Mouse (Mus musculus): ENCODE data around the gene Sccpdh. TPM values are rescaled to one million over a fixed set of nuclear protein-coding genes. Genes with fewer than 3 reads are reported as not detected.

The Sccpdh gene
- total and polyA plus RNA-seq, 3 experiments = 10.3 to 22.2 (median 18.9) TPM

DNA sequence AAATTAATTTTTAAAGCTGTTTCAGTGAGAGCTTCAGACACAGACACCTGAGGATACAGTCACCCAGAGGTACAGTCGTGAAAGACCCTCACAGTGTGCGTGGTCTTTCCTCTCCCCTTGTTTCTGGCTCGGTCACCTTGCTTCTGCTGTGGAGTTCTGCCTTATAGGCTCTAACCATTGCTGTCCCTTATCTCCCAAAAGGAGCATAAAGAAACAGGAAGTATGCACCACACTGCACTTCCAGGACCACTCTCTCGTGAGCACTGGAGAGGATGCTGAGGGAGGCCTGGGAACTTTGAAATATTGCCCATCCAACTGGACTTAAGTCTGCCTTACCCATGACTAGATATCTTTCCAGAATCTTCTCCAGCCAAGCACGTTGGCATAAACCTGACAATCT lies 42.7 kb downstream of the Sccpdh start:
- Histone ChIP-seq H3K9me3 (replicated peaks; ENCODE audit: low read length) (no peaks in the 10 kb centered on the region), H3K27ac (ENCODE audit: insufficient read depth, low read depth) (no peak overlapping the region), H3K9ac (ENCODE audit: insufficient read depth, low read depth) (no peak overlapping the region), H3K4me1 (ENCODE audit: control insufficient read depth in 1 of 2, insufficient read depth in 2 of 2) (peaks cover 3 to 13% of the 10 kb centered on the region in 2 experiments; a peak in 3 of 4 replicates), H3K4me2 (ENCODE audit: insufficient read depth, low read depth, poor library complexity, severe bottlenecking) (no peak overlapping the region), H3K36me3 (replicated peaks in 1 of 2; ENCODE audit: control insufficient read depth in 1 of 2, insufficient read depth in 1 of 2, low read length in 1 of 2) (no peaks in the 10 kb centered on the region), H3K4me3 (replicated peaks in 1 of 3; ENCODE audit: low read depth in 2 of 3, low read length in 2 of 3, poor library complexity in 1 of 3) (no peak overlapping the region), H3K27me3 (replicated peaks) (no peaks in the 10 kb centered on the region), H3K79me2 (replicated peaks; ENCODE audit: control insufficient read depth, extremely low read depth, insufficient read depth, poor library complexity, severe bottlenecking) (no peaks in the 10 kb centered on the region)
- dilution Hi-C loops (cut with MboI; ENCODE audit: extremely low pct_ligation_motif_present, extremely low pct_unique_long_range_greater_than_20kb, low sequenced_read_pairs) = no loop called here
- in situ Hi-C loops (cut with MboI; ENCODE audit: low pct_ligation_motif_present, low pct_unique_long_range_greater_than_20kb, low sequenced_read_pairs) = no loop called here
- DNase-seq (ENCODE audit: extremely low read depth) = no peak
- TF ChIP-seq JUN (IDR thresholded peaks at IDR 0.05; ENCODE audit: insufficient read depth, low read depth, low read length) (no peak), NRF1 (IDR thresholded peaks at IDR 0.05; ENCODE audit: low read depth, low read length) (no peak), GABPA (IDR thresholded peaks at IDR 0.05; ENCODE audit: insufficient replicate concordance, low read depth, low read length) (no peak), SMC3 (IDR thresholded peaks at IDR 0.05; ENCODE audit: low read depth, low read length) (no peak), ZC3H11A (IDR thresholded peaks at IDR 0.05; ENCODE audit: low read depth, low read length) (no peak), BHLHE40 (IDR thresholded peaks at IDR 0.05; ENCODE audit: low read depth, low read length) (no peak), E2F4 (IDR thresholded peaks at IDR 0.05; ENCODE audit: insufficient replicate concordance, low read depth, low read length) (no peak), ZKSCAN1 (IDR thresholded peaks at IDR 0.05; ENCODE audit: borderline replicate concordance, low read depth, low read length) (no peak), USF2 (conservative IDR thresholded peaks at IDR 0.05; ENCODE audit: low read depth, low read length) (no peak), CTCF (conservative IDR thresholded peaks at IDR 0.05 in 1 of 2, IDR thresholded peaks at IDR 0.05 in 1 of 2; ENCODE audit: low read depth in 2 of 2, low read length in 2 of 2) (no peak), MAX (IDR thresholded peaks at IDR 0.05; ENCODE audit: low read length) (no peak)

DNA sequence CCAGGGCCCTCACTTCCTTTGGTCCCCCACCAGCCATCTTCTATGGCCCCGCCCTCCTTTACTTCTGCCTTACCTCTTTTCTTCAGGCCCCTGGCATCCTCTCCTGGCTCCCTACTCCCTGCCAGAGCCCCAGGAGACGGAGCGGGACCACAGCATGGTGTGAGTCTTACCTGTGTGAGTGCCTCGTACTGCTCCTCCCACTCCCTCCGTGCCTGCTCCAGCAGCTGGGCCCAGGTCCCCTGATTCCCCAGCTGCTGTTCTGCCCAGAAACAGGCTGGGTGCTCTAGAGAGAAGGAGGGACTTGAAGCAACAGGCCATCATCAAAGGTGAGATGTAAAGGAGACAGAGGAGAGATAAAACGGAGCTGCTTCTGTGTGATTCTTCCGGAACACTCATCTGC lies 44.6 kb downstream of the Sccpdh start:
- no peak for TF ChIP-seq KAT2A (IDR thresholded peaks at IDR 0.05; ENCODE audit: insufficient replicate concordance, low read length)
- no peak for TF ChIP-seq ZNF384 (IDR thresholded peaks at IDR 0.05; ENCODE audit: low read depth, low read length)
- TF ChIP-seq POLR2AphosphoS2 (IDR thresholded peaks at IDR 0.05; ENCODE audit: low read depth, low read length) = no peak
- no peak for TF ChIP-seq MYC (IDR thresholded peaks at IDR 0.05; ENCODE audit: low read depth, low read length)
- TF ChIP-seq E2F4 (IDR thresholded peaks at IDR 0.05; ENCODE audit: insufficient replicate concordance, low read depth, low read length) = no peak
- TF ChIP-seq ZMIZ1 (IDR thresholded peaks at IDR 0.05; ENCODE audit: low read depth, low read length) = no peak
- no peak for TF ChIP-seq RCOR1 (conservative IDR thresholded peaks at IDR 0.05; ENCODE audit: low read depth, low read length)
- TF ChIP-seq BHLHE40 (IDR thresholded peaks at IDR 0.05; ENCODE audit: low read depth, low read length) = no peak
- no peak for TF ChIP-seq EP300 (IDR thresholded peaks at IDR 0.05; ENCODE audit: low read length)
- no peak for TF ChIP-seq USF2 (conservative IDR thresholded peaks at IDR 0.05; ENCODE audit: low read depth, low read length)
- no peak for TF ChIP-seq JUND (conservative IDR thresholded peaks at IDR 0.05; ENCODE audit: low read depth, low read length)
- TF ChIP-seq NELFE (IDR thresholded peaks at IDR 0.05; ENCODE audit: low read depth, low read length) = no peak
- no peak for TF ChIP-seq SIN3A (IDR thresholded peaks at IDR 0.05; ENCODE audit: low read length)
- TF ChIP-seq MAX (IDR thresholded peaks at IDR 0.05; ENCODE audit: low read length) = no peak
- no peak for TF ChIP-seq UBTF (IDR thresholded peaks at IDR 0.05; ENCODE audit: low read depth, low read length)
- no peak for TF ChIP-seq PAX5 (IDR thresholded peaks at IDR 0.05; ENCODE audit: low read length)
- TF ChIP-seq GABPA (IDR thresholded peaks at IDR 0.05; ENCODE audit: insufficient replicate concordance, low read depth, low read length) = no peak
- TF ChIP-seq CHD2 (IDR thresholded peaks at IDR 0.05; ENCODE audit: low read length) = no peak
- DNase-seq (ENCODE audit: extremely low read depth) = no peak
- H3K27me3 ChIP-seq (replicated peaks) = no peaks in the 10 kb centered on the region
- no peak overlapping the region for H3K9ac ChIP-seq (ENCODE audit: insufficient read depth, low read depth)
- no peak overlapping the region for H3K4me2 ChIP-seq (ENCODE audit: insufficient read depth, low read depth, poor library complexity, severe bottlenecking)
- peaks cover 3 to 11% of the 10 kb centered on the region in 2 experiments; a peak in 3 of 4 replicates for H3K4me1 ChIP-seq (ENCODE audit: control insufficient read depth in 1 of 2, insufficient read depth in 2 of 2)
- no peak overlapping the region for H3K27ac ChIP-seq (ENCODE audit: insufficient read depth, low read depth)
- H3K36me3 ChIP-seq (replicated peaks in 1 of 2; ENCODE audit: control insufficient read depth in 1 of 2, insufficient read depth in 1 of 2, low read length in 1 of 2) = no peaks in the 10 kb centered on the region
- no peak overlapping the region for H3K4me3 ChIP-seq (replicated peaks in 1 of 3; ENCODE audit: low read depth in 2 of 3, low read length in 2 of 3, poor library complexity in 1 of 3)
- dilution Hi-C loops (cut with MboI; ENCODE audit: extremely low pct_ligation_motif_present, extremely low pct_unique_long_range_greater_than_20kb, low sequenced_read_pairs) (no loop called here), in situ Hi-C loops (cut with MboI; ENCODE audit: low pct_ligation_motif_present, low pct_unique_long_range_greater_than_20kb, low sequenced_read_pairs) (no loop called here)
- H3K9me3 ChIP-seq (replicated peaks; ENCODE audit: low read length) = peaks cover 2% of the 10 kb centered on the region
- no peaks in the 10 kb centered on the region for H3K79me2 ChIP-seq (replicated peaks; ENCODE audit: control insufficient read depth, extremely low read depth, insufficient read depth, poor library complexity, severe bottlenecking)

All from CH12.LX (cell line).